Mouse (Mus musculus) Patski (cell line): ENCODE results near the gene Mab21l1. TPM values are rescaled to one million over a fixed set of nuclear protein-coding genes. Genes with fewer than 3 reads are reported as not detected.

Experiments
- ATAC-seq: fragments of 100-300 bp; one replicate; pipeline ENCODE4 v1.8.0; 2021
- CTCF ChIA-PET: fragments of 350-600 bp; sonication (Branson Sonifier 250); formaldehyde crosslinking; loops from one replicate; lab custom pipeline; 2022; ENCODE audit warnings: inconsistent platforms; lab: Charles Lee
- POLR2A ChIA-PET: fragments of 350-600 bp; sonication (Branson Sonifier 250); formaldehyde crosslinking; loops from one replicate; lab custom pipeline; 2022; ENCODE audit warnings: antibody characterized with exemption, inconsistent platforms; lab: Charles Lee
- DNase-seq: peaks from one replicate; pipeline ENCODE4 v3.0.0-alpha.2; 2011; ENCODE audit warnings: low read depth, low spot score
- H3K27me3 ChIP-seq: fragments of 371-371 bp; one replicate; pipeline ENCODE4 v1.5.1; 2021
- CTCF ChIP-seq: fragments of 100-300 bp; IDR thresholded peaks from one replicate; pipeline ENCODE4 v1.5.1; 2021
- in situ Hi-C: fragments of 300-500 bp; cut with MboI; formaldehyde crosslinking; loops from 3 replicates; pipeline ENCODE4 v1.11.1; 2018; ENCODE audit warnings: low pct_unique_long_range_greater_than_20kb, mixed read lengths
- polyA plus RNA-seq: library from polyadenylated mRNA; unstranded; gene quantifications from one replicate; pipeline ENCODE4 v1.2.3, GENCODE M21; 2021

Mab21l1 gene
- 0.15 TPM for polyA plus RNA-seq

DNA sequence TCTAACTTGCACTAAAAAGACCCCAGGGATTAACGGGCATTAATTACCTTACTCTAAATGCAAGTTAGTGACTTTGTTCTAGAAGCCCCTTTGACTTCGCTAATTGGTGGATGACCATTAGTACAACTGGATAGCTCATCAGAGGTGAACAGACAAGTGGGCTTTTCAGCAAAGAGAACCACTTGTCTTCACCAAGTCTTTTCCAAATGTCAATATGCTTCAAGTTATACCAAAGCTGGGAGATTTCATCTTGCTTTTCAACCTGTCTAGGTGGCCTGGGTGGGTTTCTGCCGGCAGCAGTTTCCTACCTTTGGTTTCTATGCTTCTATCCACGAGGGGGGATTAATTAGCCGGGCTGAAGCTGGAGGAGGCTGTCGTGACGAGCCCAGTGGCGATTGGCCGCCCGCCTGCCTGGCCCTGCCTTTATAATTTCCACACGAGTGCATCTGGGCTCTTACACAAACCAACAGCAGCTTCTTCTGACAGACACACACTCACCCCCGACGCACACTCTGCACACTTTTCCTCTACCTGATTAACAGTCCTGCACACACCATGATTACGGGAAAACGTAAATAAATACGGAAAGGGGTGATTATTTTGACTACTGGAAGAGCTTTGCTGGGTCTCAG is at the start of gene Mab21l1:
TSS of gene Mab21l1 (plus strand) at position 455 of the 632 bp plus-strand sequence.
- TF ChIP-seq CTCF = no peak
- ATAC-seq = no peak
- no peaks in the 10 kb centered on the region for H3K27me3 ChIP-seq
- no peak for DNase-seq
- ChIA-PET POLR2A (interaction anchor here (1.2 kb wide), 1 partner anchor 13 kb away, joined by 3 read pairs; no protein-coding TSS in a partner anchor), CTCF (interaction anchor here (0.8 to 1.7 kb wide), 5 partner anchors 12 to 275 kb away, joined by 3 to 5 read pairs (median 3); no protein-coding TSS in a partner anchor)
- in situ Hi-C loops = no loop called here

- CTCF ChIA-PET = interaction anchor here (0.7 to 1.7 kb wide), 6 partner anchors 9 to 32 kb away, joined by 3 to 6 read pairs (median 3); no protein-coding TSS in a partner anchor
- H3K27me3 ChIP-seq = no peaks in the 10 kb centered on the region
- in situ Hi-C loops = no loop called here
- DNase-seq (no peak), ATAC-seq (no peak)
- POLR2A ChIA-PET = interaction anchor here (1.2 kb wide), 1 partner anchor 10 kb away, joined by 3 read pairs; no protein-coding TSS in a partner anchor
- no peak for TF ChIP-seq CTCF
Measured at GRCm38 (mm10) chr3:55733665-55734064, 48.6 kb upstream of the Mab21l1 start.

- DNase-seq (no peak), ATAC-seq (no peak)
- CTCF ChIA-PET = interaction anchor here (1.0 to 1.6 kb wide), 2 partner anchors 10 to 15 kb away, joined by 3 to 9 read pairs; no protein-coding TSS in a partner anchor
- no peaks in the 10 kb centered on the region for H3K27me3 ChIP-seq
- TF ChIP-seq CTCF = no peak
- in situ Hi-C loops = no loop called here
- POLR2A ChIA-PET = no interaction called here
Measured at GRCm38 (mm10) chr3:55741428-55741827, 40.9 kb upstream of the Mab21l1 start.

- ChIA-PET CTCF (interaction anchor here (1.6 to 4.2 kb wide), 2 partner anchors 9 to 12 kb away, joined by 4 to 16 read pairs; no protein-coding TSS in a partner anchor), POLR2A (interaction anchor here (0.8 kb wide), 1 partner anchor 23 kb away, joined by 3 read pairs; no protein-coding TSS in a partner anchor)
- no peak for DNase-seq
- no peak for TF ChIP-seq CTCF
- no peaks in the 10 kb centered on the region for H3K27me3 ChIP-seq
- in situ Hi-C loops = no loop called here
- no peak for ATAC-seq
Measured at GRCm38 (mm10) chr3:55742218-55742617, 40.1 kb upstream of the Mab21l1 start.

DNA sequence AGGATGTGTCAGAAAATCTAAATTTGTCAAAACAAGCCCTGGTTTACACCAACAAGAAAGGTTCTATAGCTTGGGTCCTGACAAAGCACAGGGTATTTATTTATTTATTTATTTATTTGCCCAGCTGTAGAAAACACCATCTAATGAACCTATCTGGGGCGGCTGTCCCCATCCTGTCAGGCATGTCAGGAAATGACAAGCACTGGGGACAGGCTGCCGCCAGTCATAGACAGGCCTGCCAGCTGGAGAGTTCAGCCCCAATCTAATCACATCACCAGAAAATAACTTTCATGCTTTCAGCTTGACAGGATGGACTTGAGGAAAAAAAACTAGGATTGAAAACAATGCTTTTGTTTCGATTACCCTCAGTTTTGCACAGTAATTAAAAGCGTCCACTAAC is 39.7 kb upstream of the Mab21l1 start:
- DNase-seq (no peak), ATAC-seq (no peak)
- ChIA-PET CTCF (interaction anchor here (1.6 to 4.2 kb wide), 2 partner anchors 9 to 12 kb away, joined by 4 to 16 read pairs; no protein-coding TSS in a partner anchor), POLR2A (no interaction called here)
- no peak for TF ChIP-seq CTCF
- in situ Hi-C loops = no loop called here
- H3K27me3 ChIP-seq = no peaks in the 10 kb centered on the region

- CTCF ChIA-PET = interaction anchor here (0.9 to 4.2 kb wide), 3 partner anchors 8 to 11 kb away, joined by 3 to 16 read pairs (median 4); no protein-coding TSS in a partner anchor
- no peaks in the 10 kb centered on the region for H3K27me3 ChIP-seq
- DNase-seq (no peak), ATAC-seq (no peak)
- POLR2A ChIA-PET = no interaction called here
- TF ChIP-seq CTCF = no peak
- in situ Hi-C loops = no loop called here
Measured at GRCm38 (mm10) chr3:55743885-55744284, 38.4 kb upstream of the Mab21l1 start.

- ChIA-PET POLR2A (interaction anchor here (0.6 kb wide), 1 partner anchor 705 kb away, joined by 3 read pairs; no protein-coding TSS in a partner anchor), CTCF (interaction anchor here (0.9 to 2.1 kb wide), 4 partner anchors 10 to 98 kb away, joined by 3 to 9 read pairs (median 4); no protein-coding TSS in a partner anchor)
- in situ Hi-C loops = no loop called here
- no peak for TF ChIP-seq CTCF
- ATAC-seq = no peak
- DNase-seq = no peak
- no peaks in the 10 kb centered on the region for H3K27me3 ChIP-seq
Measured at GRCm38 (mm10) chr3:55750445-55751065, 31.8 kb upstream of the Mab21l1 start.

DNA sequence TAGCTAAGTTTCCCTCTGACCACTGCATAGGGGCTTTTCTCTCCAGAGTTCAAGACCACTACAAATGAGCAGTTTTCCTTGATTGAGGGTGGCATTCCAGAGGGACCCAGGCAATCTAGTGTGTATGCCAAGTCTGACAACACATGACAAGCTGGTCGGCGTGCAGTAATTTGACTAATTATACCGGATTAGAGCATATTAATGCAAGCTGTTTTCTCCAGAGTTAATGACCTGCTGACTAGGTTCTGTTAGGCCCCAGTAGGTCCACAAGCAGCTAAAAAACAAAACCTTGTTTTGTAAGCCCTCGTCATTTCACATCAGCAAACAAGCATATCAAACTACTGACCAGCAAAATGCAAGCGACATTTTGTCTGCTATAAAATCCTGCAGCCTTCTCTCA is 30.9 kb upstream of the Mab21l1 start:
- no peak for ATAC-seq
- in situ Hi-C loops = no loop called here
- DNase-seq = no peak
- CTCF ChIA-PET = interaction anchor here (0.9 to 2.1 kb wide), 5 partner anchors 8 to 99 kb away, joined by 3 to 9 read pairs (median 4); no protein-coding TSS in a partner anchor
- POLR2A ChIA-PET = interaction anchor here (0.7 kb wide), 1 partner anchor 317 kb away, joined by 3 read pairs; no protein-coding TSS in a partner anchor
- TF ChIP-seq CTCF = no peak
- H3K27me3 ChIP-seq = no peaks in the 10 kb centered on the region

DNA sequence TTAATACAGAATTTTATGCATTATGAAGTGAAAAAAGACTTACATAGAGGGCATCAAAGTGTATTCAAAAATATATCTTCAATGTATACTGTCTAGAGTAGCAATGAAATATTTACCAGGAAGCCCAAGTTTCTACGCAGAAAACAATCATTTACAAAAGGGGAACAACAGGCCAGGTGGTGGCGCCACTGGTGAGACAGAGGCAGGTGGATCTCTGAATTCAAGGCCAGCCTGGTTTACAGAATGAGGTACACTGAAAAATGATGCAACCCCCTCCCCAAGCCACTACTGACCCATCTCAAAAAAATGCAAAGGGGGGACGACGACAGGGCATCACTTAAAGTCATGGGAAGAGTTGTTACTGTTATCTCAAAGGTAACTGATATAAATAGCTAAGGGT is 29.8 kb upstream of the Mab21l1 start:
- ChIA-PET POLR2A (no interaction called here), CTCF (interaction anchor here (1.2 to 1.8 kb wide), 2 partner anchors 37 to 100 kb away, joined by 3 read pairs; no protein-coding TSS in a partner anchor)
- in situ Hi-C loops = no loop called here
- TF ChIP-seq CTCF = peak; percentile 39
- H3K27me3 ChIP-seq = no peaks in the 10 kb centered on the region
- ATAC-seq (no peak), DNase-seq (no peak)

DNA sequence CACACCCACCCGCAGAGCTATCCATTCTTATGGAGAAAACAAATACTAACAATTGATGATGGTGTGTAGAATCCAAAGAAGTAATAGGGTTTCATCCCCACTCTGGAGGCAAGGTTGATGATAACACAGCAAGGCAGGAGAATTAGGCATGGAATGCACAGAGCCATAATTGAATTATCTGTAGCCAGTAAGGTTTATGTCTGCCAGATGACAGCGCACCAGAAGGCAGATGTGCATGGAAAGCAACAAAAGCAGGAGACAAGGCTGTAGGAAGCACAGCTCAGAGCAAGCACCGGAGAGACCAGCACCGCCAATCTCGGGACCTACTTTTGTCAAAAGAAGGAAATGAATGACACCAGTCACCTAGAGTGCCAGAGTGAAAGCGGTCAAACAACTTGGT is 28.4 kb upstream of the Mab21l1 start:
- no peak for ATAC-seq

More for the DNA sequence above, 28.4 kb upstream of the Mab21l1 start:
- no peak for DNase-seq
- ChIA-PET CTCF (interaction anchor here (1.0 to 2.9 kb wide), 4 partner anchors 10 to 38 kb away, joined by 3 to 16 read pairs (median 4); no protein-coding TSS in a partner anchor), POLR2A (no interaction called here)
- no peaks in the 10 kb centered on the region for H3K27me3 ChIP-seq
- in situ Hi-C loops = no loop called here
- TF ChIP-seq CTCF = no peak
